Mouse (Mus musculus) midbrain, embryonic 16.5 days (tissue): ENCODE measurements around the gene Ppp3ca. TPM values are rescaled to one million over a fixed set of nuclear protein-coding genes. Genes with fewer than 3 reads are reported as not detected.

Experiments
- ATAC-seq: fragments of 200-750 bp; cut with Nextera tagmentation; 2 replicates; pipeline ENCODE4 v1.8.0; 2017; ENCODE audit warnings: moderate TSS enrichment
- H3K27ac ChIP-seq: fragments of 300-500 bp; sonication (generic); 2 replicates; pipeline ENCODE4 v1.5.1; 2014; ENCODE audit warnings: mild to moderate bottlenecking, low read length, mixed read lengths
- H3K27me3 ChIP-seq: fragments of 300-500 bp; sonication (generic); 2 replicates; pipeline ENCODE4 v1.6.1; 2014; ENCODE audit warnings: low read depth, low read length, mixed read lengths; ENCODE audit not compliant: control insufficient read depth, insufficient read depth
- H3K36me3 ChIP-seq: fragments of 300-500 bp; sonication (generic); 2 replicates; pipeline ENCODE4 v1.6.1; 2014; ENCODE audit warnings: mild to moderate bottlenecking, low read length, moderate library complexity, mixed read lengths; ENCODE audit not compliant: control insufficient read depth, insufficient read depth
- H3K4me1 ChIP-seq: fragments of 300-500 bp; sonication (generic); 2 replicates; pipeline ENCODE4 v1.6.1; 2014; ENCODE audit warnings: mild to moderate bottlenecking, low read length, mixed read lengths; ENCODE audit not compliant: control insufficient read depth, insufficient read depth
- H3K4me2 ChIP-seq: fragments of 300-500 bp; sonication (generic); 2 replicates; pipeline ENCODE4 v1.6.1; 2014; ENCODE audit warnings: mild to moderate bottlenecking, low read length, mixed read lengths
- H3K4me3 ChIP-seq: fragments of 300-500 bp; sonication (generic); 2 replicates; pipeline ENCODE4 v1.5.1; 2014; ENCODE audit warnings: low read depth, mild to moderate bottlenecking, low read length, moderate library complexity, mixed read lengths
- H3K9ac ChIP-seq: fragments of 300-500 bp; sonication (generic); 2 replicates; pipeline ENCODE4 v1.6.1; 2014; ENCODE audit warnings: low read depth, low read length, mixed read lengths
- H3K9me3 ChIP-seq: fragments of 300-500 bp; sonication (generic); replicated peaks from 2 replicates; pipeline ENCODE4 v1.6.1; 2014; ENCODE audit warnings: mild to moderate bottlenecking, low read length, mixed read lengths; ENCODE audit not compliant: control insufficient read depth, poor library complexity, severe bottlenecking
- WGBS: fragments of 180-500 bp; shearing (Covaris S2); extraction: QIAGEN DNeasy Blood & Tissue Kit; methylation state at CpG from one replicate; pipeline ENCODE4 v1.1.7; 2014; 5-methylcytosine and 5-hydroxymethylcytosine counted together
- polyA plus RNA-seq: library from polyadenylated mRNA; unstranded; fragments of >200 nt; fragmentation: Nextera tagmentation; extraction: Ambion mirVana; gene quantifications from 2 replicates; pipeline ENCODE4 v1.2.1, GENCODE M21; 2015

Ppp3ca gene
- polyA plus RNA-seq, 1 experiment from 2014 or later, result 146 TPM

DNA sequence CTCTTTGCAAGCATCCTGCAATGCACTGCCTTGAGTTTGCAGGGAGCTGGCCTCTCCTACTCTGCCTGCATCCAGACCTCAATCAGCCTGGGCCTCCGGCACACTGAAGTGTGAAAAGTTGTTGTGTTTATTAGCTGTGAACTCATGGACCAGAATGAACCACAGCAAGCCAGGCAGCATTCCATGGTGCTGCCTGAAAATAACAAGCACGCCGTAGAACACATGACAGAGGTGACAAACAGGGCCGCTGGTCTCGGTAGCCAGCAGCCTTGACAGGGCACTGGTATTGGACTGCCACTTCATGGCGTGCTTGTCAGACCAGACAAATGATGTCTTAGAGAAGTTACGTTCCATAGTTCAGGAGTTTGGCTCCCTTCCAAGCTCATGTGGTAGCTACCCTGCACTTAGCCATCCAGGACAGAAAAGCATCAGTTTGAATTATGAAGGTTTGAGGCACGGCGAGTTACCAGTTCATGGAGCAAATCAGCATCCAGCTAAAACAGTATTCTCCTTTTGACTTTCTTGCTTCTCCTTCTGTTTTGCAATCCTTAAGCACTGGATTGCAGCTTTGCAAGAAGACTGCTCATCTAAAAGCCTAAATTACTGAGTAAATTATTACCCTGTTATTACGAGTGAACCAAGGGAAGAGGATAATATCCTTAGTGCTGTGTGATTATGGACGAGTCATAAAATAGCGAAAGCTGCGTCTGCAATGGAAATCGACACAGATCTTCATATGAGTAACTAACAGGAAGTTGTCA is 202.0 kb downstream of the Ppp3ca start:
- H3K36me3 ChIP-seq, result no peaks in the 10 kb centered on the region
- WGBS, result 71% methylated on average over 14 of the region's 14 CpGs
- H3K27ac ChIP-seq, result no peak overlapping the region
- H3K9me3 ChIP-seq, result no peaks in the 10 kb centered on the region
- no peak overlapping the region for H3K9ac ChIP-seq
- ATAC-seq, result no peak
- H3K4me1 ChIP-seq, result peaks cover 21% of the 10 kb centered on the region
- no peaks in the 10 kb centered on the region for H3K27me3 ChIP-seq
- no peak overlapping the region for H3K4me3 ChIP-seq
- no peak overlapping the region for H3K4me2 ChIP-seq

DNA sequence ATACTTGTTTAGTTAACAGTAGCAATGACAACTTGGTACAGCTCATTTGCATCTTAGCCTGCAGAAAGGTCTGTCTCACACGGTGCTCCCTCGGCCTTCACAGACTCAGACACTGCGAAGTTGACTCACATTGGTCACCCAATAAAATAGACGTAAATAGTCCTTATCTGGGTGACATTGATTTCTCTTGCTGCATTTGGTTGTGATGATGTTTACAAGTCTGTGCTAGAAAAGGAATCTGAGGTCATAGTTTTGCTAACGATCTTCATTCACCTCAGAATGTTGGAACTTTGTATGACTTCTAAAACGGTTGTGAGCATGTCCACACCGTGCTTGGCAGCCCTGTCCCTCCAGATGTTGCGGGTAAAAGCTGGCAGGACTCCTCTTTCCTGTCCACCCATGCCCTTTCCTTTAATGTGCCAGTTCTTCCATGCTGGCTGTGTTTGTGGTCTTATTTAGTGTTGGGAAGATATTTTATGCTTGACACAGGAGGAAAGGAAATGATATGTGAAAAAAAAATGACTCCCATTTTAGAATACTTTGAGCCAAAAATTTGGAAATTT is 202.7 kb downstream of the Ppp3ca start:
- no peaks in the 10 kb centered on the region; the same call in 1 of the 2 replicates for H3K36me3 ChIP-seq
- no peak for ATAC-seq
- WGBS, result 84% methylated on average over 8 of the region's 8 CpGs
- no peaks in the 10 kb centered on the region for H3K27me3 ChIP-seq
- peaks cover 21% of the 10 kb centered on the region for H3K4me1 ChIP-seq
- no peaks in the 10 kb centered on the region for H3K9me3 ChIP-seq
- H3K9ac ChIP-seq, result no peak overlapping the region
- no peak overlapping the region for H3K4me2 ChIP-seq
- H3K4me3 ChIP-seq, result no peak overlapping the region
- H3K27ac ChIP-seq, result no peak overlapping the region

GRCm38 (mm10) chr3:136873809-136874449 is 204.0 kb downstream of the Ppp3ca start:
- Histone ChIP-seq H3K4me1 (peaks cover 21% of the 10 kb centered on the region), H3K27ac (no peak overlapping the region; the same call in 1 of the 2 replicates), H3K4me2 (no peak overlapping the region), H3K36me3 (no peaks in the 10 kb centered on the region; the same call in 1 of the 2 replicates), H3K9me3 (no peaks in the 10 kb centered on the region), H3K27me3 (no peaks in the 10 kb centered on the region), H3K4me3 (no peak overlapping the region), H3K9ac (no peak overlapping the region)
- WGBS, result 68% methylated on average over 7 of the region's 7 CpGs
- peak; percentile 49; the same call in 1 of the 2 replicates for ATAC-seq

DNA sequence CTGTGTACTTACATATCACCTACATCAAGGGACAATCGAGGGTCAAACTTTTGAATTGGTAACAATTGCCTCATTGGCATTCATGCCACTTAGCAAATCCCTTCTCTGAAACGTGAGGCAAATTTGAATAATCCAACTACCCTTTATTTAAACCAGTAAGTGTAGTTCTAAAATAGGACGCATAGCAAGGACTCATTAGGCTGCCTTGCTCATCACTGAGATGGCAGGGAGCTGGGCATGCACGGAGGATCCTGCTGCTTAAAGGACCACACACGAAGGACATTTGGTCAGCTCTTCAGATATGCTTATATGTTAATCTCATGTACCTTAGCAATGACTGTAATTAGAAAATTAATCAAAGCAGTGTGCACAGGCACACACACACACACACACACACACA is 204.6 kb downstream of the Ppp3ca start:
- Histone ChIP-seq H3K27me3 (no peaks in the 10 kb centered on the region), H3K4me2 (no peak overlapping the region), H3K27ac (no peak overlapping the region), H3K4me3 (no peak overlapping the region), H3K36me3 (no peaks in the 10 kb centered on the region; the same call in 1 of the 2 replicates), H3K9me3 (no peaks in the 10 kb centered on the region), H3K9ac (no peak overlapping the region), H3K4me1 (peaks cover 21% of the 10 kb centered on the region)
- ATAC-seq, result peak; percentile 43; the same call in 1 of the 2 replicates
- WGBS, result 19% methylated on average over 5 of the region's 5 CpGs

GRCm38 (mm10) chr3:136887741-136888140 is 217.8 kb downstream of the Ppp3ca start:
- Histone ChIP-seq H3K9ac (no peak overlapping the region), H3K4me1 (no peaks in the 10 kb centered on the region), H3K27me3 (no peaks in the 10 kb centered on the region), H3K27ac (no peak overlapping the region), H3K36me3 (peaks cover 3% of the 10 kb centered on the region; the same call in 1 of the 2 replicates), H3K9me3 (no peaks in the 10 kb centered on the region), H3K4me2 (no peak overlapping the region), H3K4me3 (no peak overlapping the region)
- WGBS, result 89% methylated on average over 9 of the region's 9 CpGs
- no peak for ATAC-seq

DNA sequence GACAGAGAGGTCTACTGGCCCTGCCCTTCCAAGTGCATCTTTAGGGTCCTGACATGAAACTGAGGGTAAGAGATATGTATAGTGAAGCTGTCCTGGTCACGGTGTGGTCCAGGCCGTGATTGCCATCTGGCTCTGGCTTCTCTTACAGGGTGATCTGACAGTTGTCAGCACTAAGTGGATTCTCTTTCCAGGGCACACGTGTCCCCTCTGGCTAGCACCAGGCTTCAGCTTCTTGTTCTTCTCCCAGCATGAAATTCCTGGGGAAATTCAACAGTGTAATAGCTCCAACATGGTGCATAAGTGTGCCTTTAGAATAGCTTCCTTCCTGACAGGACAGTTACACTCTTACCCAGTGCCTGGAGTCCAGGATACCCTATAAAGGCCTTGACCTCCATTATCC is 222.2 kb downstream of the Ppp3ca start:
- Histone ChIP-seq H3K9ac (no peak overlapping the region), H3K27ac (no peak overlapping the region), H3K36me3 (peaks cover 7% of the 10 kb centered on the region; the same call in 1 of the 2 replicates), H3K27me3 (no peaks in the 10 kb centered on the region), H3K9me3 (no peaks in the 10 kb centered on the region), H3K4me1 (peaks cover 14% of the 10 kb centered on the region), H3K4me2 (no peak overlapping the region), H3K4me3 (no peak overlapping the region)
- WGBS, result 70% methylated on average over 3 of the region's 3 CpGs
- no peak for ATAC-seq

DNA sequence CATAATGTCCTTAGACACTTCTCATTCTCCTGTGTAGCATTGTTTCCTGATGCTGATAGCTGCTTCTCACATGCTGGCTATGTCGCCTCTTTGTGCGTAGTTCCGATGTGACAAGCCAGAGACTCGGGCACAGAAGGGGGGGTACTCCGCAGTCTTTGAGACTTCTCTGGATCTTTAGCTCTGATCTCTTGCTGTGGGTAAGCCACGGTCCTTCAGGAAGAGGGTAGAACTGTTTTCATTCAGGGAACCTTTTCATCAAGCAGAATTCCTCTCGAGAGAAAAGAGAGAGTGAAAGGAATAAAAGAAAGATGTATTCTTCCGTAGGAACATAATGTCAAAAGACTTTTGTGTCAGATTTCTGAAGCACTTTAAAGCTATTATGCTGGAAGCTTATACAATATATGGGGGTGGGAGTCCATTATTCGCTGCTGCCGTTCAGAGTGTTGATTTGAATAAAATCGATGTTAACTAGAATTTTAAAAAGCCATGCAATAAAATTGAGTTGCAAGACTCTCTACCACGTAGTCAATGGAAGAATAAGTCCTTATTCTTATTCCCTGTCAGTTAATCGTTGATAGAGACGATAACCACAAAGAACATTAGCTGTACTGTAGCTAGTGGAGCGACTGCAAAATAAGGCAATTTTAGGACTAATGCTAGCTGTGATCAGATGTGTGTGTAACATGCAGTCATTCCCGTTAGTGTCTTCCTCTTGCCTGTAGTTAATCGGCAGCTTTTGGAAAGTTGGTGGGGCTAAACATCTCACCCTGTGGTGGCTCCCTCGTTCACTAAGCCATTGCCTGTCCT is 223.9 kb downstream of the Ppp3ca start:
- Histone ChIP-seq H3K27ac (peak overlapping the region; percentile 38; the same call in 1 of the 2 replicates), H3K9ac (0 out of 2 replicates have a peak overlapping the region, but pooled peaks have one; percentile 14), H3K27me3 (no peaks in the 10 kb centered on the region), H3K36me3 (peaks cover 7% of the 10 kb centered on the region; the same call in 1 of the 2 replicates), H3K4me1 (peaks cover 14% of the 10 kb centered on the region), H3K4me2 (peak overlapping the region; percentile 31), H3K4me3 (no peak overlapping the region), H3K9me3 (no peaks in the 10 kb centered on the region)
- ATAC-seq, result peak; percentile 55; the same call in 1 of the 2 replicates
- 20% methylated on average over 18 of the region's 18 CpGs for WGBS

GRCm38 (mm10) chr3:136895498-136895897 is 225.6 kb downstream of the Ppp3ca start:
- Histone ChIP-seq H3K4me2 (no peak overlapping the region), H3K36me3 (peaks cover 7% of the 10 kb centered on the region; the same call in 1 of the 2 replicates)

More at GRCm38 (mm10) chr3:136895498-136895897, 225.6 kb downstream of the Ppp3ca start:
- Histone ChIP-seq H3K9ac (no peak overlapping the region), H3K4me3 (no peak overlapping the region), H3K27ac (no peak overlapping the region), H3K27me3 (no peaks in the 10 kb centered on the region), H3K9me3 (no peaks in the 10 kb centered on the region), H3K4me1 (peaks cover 14% of the 10 kb centered on the region)
- no peak for ATAC-seq
